Mouse (Mus musculus): ENCODE data around the gene Zfp131.
A peak's percentile ranks its signal among the peaks of the same experiment; 100 is the strongest.
"Not testable (repeated sequence)": the region's sequence is repeated elsewhere in the genome, so short reads cannot be mapped to it uniquely, and the experiment has no call there.

The Zfp131 gene

GRCm38 (mm10) chr13:119790761-119791579 is at the start of gene Zfp131:
TSS of gene Zfp131 (minus strand) at chr13:119790889.
- DNase-seq (ENCODE audit: low read depth, low spot score) = peak; percentile 94

GRCm38 (mm10) chr13:119839982-119840381 is 49.3 kb upstream of the Zfp131 start:
- DNase-seq (ENCODE audit: low read depth, low spot score) = not testable (repeated sequence)

- DNase-seq (ENCODE audit: low read depth, low spot score) = not testable (repeated sequence)
Observed at GRCm38 (mm10) chr13:119837719-119838337, 47.1 kb upstream of the Zfp131 start.

GRCm38 (mm10) chr13:119836324-119836811 is 45.7 kb upstream of the Zfp131 start:
- DNase-seq (ENCODE audit: low read depth, low spot score) = not testable (repeated sequence)

- DNase-seq (ENCODE audit: low read depth, low spot score) = not testable (repeated sequence)
Observed at GRCm38 (mm10) chr13:119835320-119836056, 44.8 kb upstream of the Zfp131 start, which contains the start of gene D13Ertd608e. TSS of gene D13Ertd608e (plus strand) at chr13:119836006.

GRCm38 (mm10) chr13:119830116-119830515 is 39.4 kb upstream of the Zfp131 start, which contains the start of gene AF067063:
TSS of gene AF067063 (minus strand) at chr13:119830216.
- not testable (repeated sequence) for DNase-seq (ENCODE audit: low read depth, low spot score)

- DNase-seq (ENCODE audit: low read depth, low spot score) = no peak
Observed at GRCm38 (mm10) chr13:119817579-119818206, 27.0 kb upstream of the Zfp131 start.

GRCm38 (mm10) chr13:119816798-119817197 is 26.1 kb upstream of the Zfp131 start:
- no peak for DNase-seq (ENCODE audit: low read depth, low spot score)

GRCm38 (mm10) chr13:119810031-119810430 is 19.3 kb upstream of the Zfp131 start:
- DNase-seq (ENCODE audit: low read depth, low spot score) = no peak

- DNase-seq (ENCODE audit: low read depth, low spot score) = no peak
Observed at GRCm38 (mm10) chr13:119808937-119809336, 18.2 kb upstream of the Zfp131 start.

- DNase-seq (ENCODE audit: low read depth, low spot score) = no peak
Observed at GRCm38 (mm10) chr13:119797656-119798055, 7.0 kb upstream of the Zfp131 start.

GRCm38 (mm10) chr13:119792791-119793404 is 2.2 kb upstream of the Zfp131 start:
- no peak for DNase-seq (ENCODE audit: low read depth, low spot score)

- DNase-seq (ENCODE audit: low read depth, low spot score) = no peak
Observed at GRCm38 (mm10) chr13:119791580-119792135, 969 bp upstream of the Zfp131 start.

GRCm38 (mm10) chr13:119789851-119790717 is 605 bp downstream of the Zfp131 start:
- DNase-seq (ENCODE audit: low read depth, low spot score) = peak; percentile 23

GRCm38 (mm10) chr13:119783581-119783980 is 7.1 kb downstream of the Zfp131 start:
- no peak for DNase-seq (ENCODE audit: low read depth, low spot score)

- no peak for DNase-seq (ENCODE audit: low read depth, low spot score)
Observed at GRCm38 (mm10) chr13:119768541-119768940, 22.1 kb downstream of the Zfp131 start.

- no peak for DNase-seq (ENCODE audit: low read depth, low spot score)
Observed at GRCm38 (mm10) chr13:119766480-119766879, 24.2 kb downstream of the Zfp131 start.

GRCm38 (mm10) chr13:119756831-119757230 is 33.9 kb downstream of the Zfp131 start:
- DNase-seq (ENCODE audit: low read depth, low spot score) = no peak

- DNase-seq (ENCODE audit: low read depth, low spot score) = peak; percentile 71
Observed at GRCm38 (mm10) chr13:119755681-119756471, 34.8 kb downstream of the Zfp131 start, which contains the start of gene Nim1k. TSS of gene Nim1k (minus strand) at chr13:119755882.

All from retina, adult 2 months (tissue).